Comparison of ENCODE assay signal across 8 mouse cellular contexts in genomic region chr7:90475793-90476312, GRCm38 (mm10). TPM values are rescaled to one million over a fixed set of nuclear protein-coding genes. Genes with fewer than 3 reads are reported as not detected.
DNase-seq lines count a peak whose midpoint lies in the region; ATAC-seq lines count a peak whose summit lies in the region.

TSS of gene Tmem126b (minus strand) at chr7:90476001.

- H3K27ac ChIP-seq in hindbrain, embryonic 15.5 days (replicated peaks), result peak within 1 kb of the TSS; percentile 90

- no peaks in the 10 kb centered on the region for H3K9me3 ChIP-seq in hindbrain, embryonic 15.5 days

- H3K4me2 ChIP-seq in hindbrain, embryonic 15.5 days, result peak within 1 kb of the TSS; percentile 80

- H3K4me1 ChIP-seq in hindbrain, embryonic 15.5 days (replicated peaks), result peaks cover 19% of the 10 kb centered on the region

- H3K36me3 ChIP-seq in hindbrain, embryonic 15.5 days, result peaks cover 3% of the 10 kb centered on the region; the same call in 1 of the 2 replicates

- peak within 1 kb of the TSS; percentile 71 for H3K4me3 ChIP-seq in hindbrain, embryonic 15.5 days

- peak; percentile 98 for DNase-seq in T-cell, adult 2 months (ENCODE audit: low spot score)
- peak; percentile 97 to 98 for DNase-seq in cerebellum, postnatal 36 days
- DNase-seq in frontal cortex, postnatal 36 days (ENCODE audit: low spot score in 2 of 2), result peak; percentile 99
- DNase-seq in left cerebral cortex, adult 11 months (ENCODE audit: low spot score), result peak; percentile 98
- peak; percentile 99 for DNase-seq in lung, postnatal 4 days
- DNase-seq in retina, postnatal 7 days (ENCODE audit: low read depth, low spot score), result peak; percentile 92
- peak; percentile 95 for DNase-seq in urinary bladder, adult 2 months (ENCODE audit: low spot score)

- H3K27me3 ChIP-seq in hindbrain, embryonic 15.5 days, result no peaks in the 10 kb centered on the region

- peak within 1 kb of the TSS; percentile 67 for H3K9ac ChIP-seq in hindbrain, embryonic 15.5 days

- peak; percentile 100 for ATAC-seq in hindbrain, embryonic 15.5 days (ENCODE audit: low FRiP score, low read depth)

- WGBS in hindbrain, embryonic 15.5 days, result under 1% methylated on average over 36 of the region's 36 CpGs

RNA-seq across cellular contexts. Expression of gene Tmem126b, which starts in this region (rescaled TPM):
- 42.0 and 47.0 TPM in 2 replicates for polyA plus RNA-seq in hindbrain, embryonic 15.5 days (2015; fragmentation: Nextera tagmentation; extraction: Ambion mirVana)
- polyA plus RNA-seq in urinary bladder, adult 2 months (2012; rRNA removed), result 19.1 and 21.1 TPM in 2 replicates

Comparison
In these comparisons a context has a peak if more than half of its experiments do, and no peak if none do; other contexts are left out.
1. Peak in every context shown above with its lines: DNase-seq, ATAC-seq, H3K4me3 ChIP-seq and H3K27ac ChIP-seq.